In the genomic region with DNA sequence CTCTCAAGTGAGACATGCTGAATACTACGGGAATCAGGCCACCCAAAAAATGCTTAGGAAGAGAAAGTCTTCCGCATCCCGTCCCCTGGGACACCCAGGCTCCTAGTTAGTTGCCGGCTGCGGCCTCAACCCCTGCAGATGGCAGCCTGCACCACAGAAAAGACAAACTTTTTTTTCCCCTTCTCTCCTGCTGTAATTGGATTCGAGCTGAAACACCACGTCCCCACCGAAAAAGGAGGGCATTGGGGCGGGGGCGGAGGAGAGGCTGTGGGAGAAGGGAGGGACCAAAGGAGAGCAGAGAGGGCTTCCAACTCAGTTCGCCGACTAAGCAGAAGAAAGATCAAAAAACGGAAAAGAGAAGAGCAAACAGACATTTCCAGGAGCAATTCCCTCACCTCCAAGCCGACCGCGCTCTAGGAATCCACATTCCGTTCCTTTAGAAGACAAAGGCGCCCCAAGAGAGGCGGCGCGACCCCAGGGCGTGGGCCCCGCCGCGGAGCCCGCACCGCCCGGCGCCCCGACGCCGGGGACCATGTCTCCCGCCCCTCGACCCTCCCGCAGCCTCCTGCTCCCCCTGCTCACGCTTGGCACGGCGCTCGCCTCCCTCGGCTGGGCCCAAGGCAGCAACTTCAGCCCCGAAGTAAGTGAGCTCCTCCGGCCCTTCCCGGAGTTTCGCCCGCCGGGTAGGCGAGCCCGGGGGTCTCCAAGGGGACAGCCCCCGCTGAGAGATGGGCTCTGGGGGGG, we compare ENCODE assay signal across 7 mouse cellular contexts. TPM values are rescaled to one million over a fixed set of nuclear protein-coding genes. Genes with fewer than 3 reads are reported as not detected.
DNase-seq lines count a peak whose midpoint lies in the region; ATAC-seq lines count a peak whose summit lies in the region.

Gene Mmp14, plus strand, starts transcription at position 279 of the 744 bp plus-strand sequence.

- H3K27me3 ChIP-seq in hindbrain, embryonic 13.5 days = peaks cover 19% of the 10 kb centered on the region
- H3K27me3 ChIP-seq in limb, embryonic 10.5 days (ENCODE audit: low read depth, poor library complexity, severe bottlenecking) = no peaks in the 10 kb centered on the region
- peaks cover 7% of the 10 kb centered on the region; the same call in 1 of the 2 replicates for H3K27me3 ChIP-seq in midbrain, embryonic 11.5 days (ENCODE audit: control insufficient read depth, insufficient read depth, low read length)
- H3K27me3 ChIP-seq in stomach, embryonic 16.5 days (ENCODE audit: control insufficient read depth, insufficient read depth, low read length) = no peaks in the 10 kb centered on the region

- peak within 1 kb of the TSS; percentile 85 for H3K9ac ChIP-seq in hindbrain, embryonic 13.5 days
- H3K9ac ChIP-seq in midbrain, embryonic 11.5 days (ENCODE audit: low read length) = peak within 1 kb of the TSS; percentile 69
- H3K9ac ChIP-seq in stomach, embryonic 16.5 days (ENCODE audit: low read length) = peak within 1 kb of the TSS; percentile 99

- no peaks in the 10 kb centered on the region for H3K9me3 ChIP-seq in hindbrain, embryonic 13.5 days
- H3K9me3 ChIP-seq in limb, embryonic 10.5 days (replicated peaks) = no peaks in the 10 kb centered on the region
- no peaks in the 10 kb centered on the region for H3K9me3 ChIP-seq in midbrain, embryonic 11.5 days (ENCODE audit: control insufficient read depth, low read length)
- no peaks in the 10 kb centered on the region for H3K9me3 ChIP-seq in stomach, embryonic 16.5 days (replicated peaks; ENCODE audit: control insufficient read depth, low read length)

- peak within 1 kb of the TSS; percentile 55 for H3K4me3 ChIP-seq in hindbrain, embryonic 13.5 days
- peak within 1 kb of the TSS; percentile 84 for H3K4me3 ChIP-seq in limb, embryonic 10.5 days
- peak within 1 kb of the TSS; percentile 41 for H3K4me3 ChIP-seq in midbrain, embryonic 11.5 days (ENCODE audit: low read depth, low read length)
- H3K4me3 ChIP-seq in stomach, embryonic 16.5 days (replicated peaks; ENCODE audit: low read length) = peak within 1 kb of the TSS; percentile 82

- peaks cover 10% of the 10 kb centered on the region; the same call in 1 of the 2 replicates for H3K36me3 ChIP-seq in hindbrain, embryonic 13.5 days
- peaks cover 47% of the 10 kb centered on the region for H3K36me3 ChIP-seq in limb, embryonic 10.5 days
- no peaks in the 10 kb centered on the region for H3K36me3 ChIP-seq in midbrain, embryonic 11.5 days (ENCODE audit: control insufficient read depth, insufficient read depth, low read length)
- 0 out of 2 replicates have a peak, but pooled peaks cover under 1% of the 10 kb centered on the region for H3K36me3 ChIP-seq in stomach, embryonic 16.5 days (ENCODE audit: control insufficient read depth, insufficient read depth, low read length)

- under 1% methylated on average over 48 of the region's 49 CpGs for WGBS in hindbrain, embryonic 13.5 days
- WGBS in limb, embryonic 10.5 days = under 1% methylated on average over 49 of the region's 49 CpGs
- under 1% methylated on average over 43 of the region's 49 CpGs for WGBS in midbrain, embryonic 11.5 days
- WGBS in stomach, embryonic 16.5 days = under 1% methylated on average over 49 of the region's 49 CpGs

- peaks cover 62% of the 10 kb centered on the region for H3K4me1 ChIP-seq in hindbrain, embryonic 13.5 days (replicated peaks)
- H3K4me1 ChIP-seq in limb, embryonic 10.5 days = peaks cover 67% of the 10 kb centered on the region
- H3K4me1 ChIP-seq in midbrain, embryonic 11.5 days (ENCODE audit: control insufficient read depth, insufficient read depth, low read length) = peaks cover 23% of the 10 kb centered on the region
- peaks cover 58% of the 10 kb centered on the region for H3K4me1 ChIP-seq in stomach, embryonic 16.5 days (ENCODE audit: control insufficient read depth, insufficient read depth, low read length)

- peak within 1 kb of the TSS; percentile 71 for H3K4me2 ChIP-seq in hindbrain, embryonic 13.5 days
- H3K4me2 ChIP-seq in midbrain, embryonic 11.5 days = peak within 1 kb of the TSS; percentile 54
- peak within 1 kb of the TSS; percentile 78 for H3K4me2 ChIP-seq in stomach, embryonic 16.5 days (ENCODE audit: low read depth, low read length)

- H3K27ac ChIP-seq in hindbrain, embryonic 13.5 days = peak within 1 kb of the TSS; percentile 87
- peak within 1 kb of the TSS; percentile 96 for H3K27ac ChIP-seq in limb, embryonic 10.5 days
- peak within 1 kb of the TSS; percentile 70 for H3K27ac ChIP-seq in midbrain, embryonic 11.5 days (ENCODE audit: low read depth, low read length)
- H3K27ac ChIP-seq in stomach, embryonic 16.5 days (ENCODE audit: low read length) = peak within 1 kb of the TSS; percentile 98

- ATAC-seq in hindbrain, embryonic 13.5 days (ENCODE audit: low FRiP score) = peak; percentile 11; the same call in 1 of the 2 replicates
- ATAC-seq in midbrain, embryonic 11.5 days (ENCODE audit: low FRiP score) = peak; percentile 44
- peak; percentile 59 for ATAC-seq in stomach, embryonic 16.5 days (ENCODE audit: insufficient read depth, low FRiP score)

- peak; percentile 93 for DNase-seq in NIH3T3 (ENCODE audit: low read depth)
- peak in 1 of 2 experiments; percentile 66 for DNase-seq in adrenal gland, postnatal 4 days (ENCODE audit: low spot score in 2 of 2)
- DNase-seq in frontal cortex, postnatal 36 days (ENCODE audit: low spot score in 2 of 2) = peak; percentile 45 to 47
- DNase-seq in limb, embryonic 10.5 days (ENCODE audit: low spot score) = peak; percentile 82
- DNase-seq in midbrain, embryonic 11.5 days (ENCODE audit: low spot score, missing footprints) = peak; percentile 95

RNA-seq across cellular contexts. Expression of gene Mmp14, which starts in this region (rescaled TPM):
- 100 to 1,000 TPM; 215 to 216 TPM for total RNA-seq in adrenal gland, postnatal 4 days (2021)
- polyA plus RNA-seq in hindbrain, embryonic 13.5 days (2015; fragmentation: Nextera tagmentation; extraction: Ambion mirVana) = 49.1 and 54.9 TPM in 2 replicates
- polyA plus RNA-seq in limb, embryonic 10.5 days (2016; fragmentation: Nextera tagmentation; extraction: Ambion mirVana) = 68.3 and 84.7 TPM in 2 replicates
- 57.4 and 57.5 TPM in 2 replicates for polyA plus RNA-seq in midbrain, embryonic 11.5 days (2014; fragmentation: Nextera tagmentation; extraction: Ambion mirVana)
- polyA plus RNA-seq in stomach, embryonic 16.5 days (2015; fragmentation: Nextera tagmentation; extraction: Ambion mirVana) = 120 and 126 TPM in 2 replicates
